Mouse (Mus musculus) erythroblast, embryonic 14.5 days (primary cell): ENCODE data around the gene Htt.

Experiments
- GATA1 ChIP-seq: IDR thresholded peaks from 2 replicates; pipeline ENCODE4 v1.6.1; 2012; ENCODE audit warnings: low read length, inconsistent platforms, mixed read lengths
- TAL1 ChIP-seq: IDR thresholded peaks from 3 replicates; pipeline ENCODE4 v1.6.1; 2012; ENCODE audit warnings: low read length, inconsistent platforms, mixed read lengths

GRCm38 (mm10) chr5:34772696-34773245, 11.2 kb downstream of the Htt start:
- TF ChIP-seq GATA1: no peak
- TF ChIP-seq TAL1: no peak
